Mouse (Mus musculus): Measurements from ENCODE around the gene Jam2. TPM values are rescaled to one million over a fixed set of nuclear protein-coding genes. Genes with fewer than 3 reads are reported as not detected.

Jam2 gene
- polyA plus RNA-seq (2015; fragmentation: Nextera tagmentation; extraction: Ambion mirVana), result 33.6 and 33.9 TPM in 2 replicates

GRCm38 (mm10) chr16:84774003-84774703 lies at the start of gene Jam2:
Gene Jam2, plus strand, starts transcription at chr16:84774123.

GRCm38 (mm10) chr16:84735166-84736105 lies 38.5 kb upstream of the Jam2 start, which contains the start of gene Mrpl39:
Gene Mrpl39, minus strand, starts transcription at chr16:84735742.

GRCm38 (mm10) chr16:84834745-84835440 lies 61.0 kb downstream of the Jam2 start, which contains the start of gene Gabpa:
Gene Gabpa, plus strand, starts transcription at chr16:84834925.

GRCm38 (mm10) chr16:84835441-84835822 lies 61.5 kb downstream of the Jam2 start, which contains the start of gene Atp5j:
Gene Atp5j, minus strand, starts transcription at chr16:84835625.

Other genes starting within 250 kb of the Jam2 start
- 33.6 and 39.6 TPM in 2 replicates for gene Mrpl39, start 38.4 kb upstream of the Jam2 start, polyA plus RNA-seq (2015; fragmentation: Nextera tagmentation; extraction: Ambion mirVana)
- 8.9 and 9.0 TPM in 2 replicates for gene Gabpa, start 60.8 kb downstream of the Jam2 start, polyA plus RNA-seq (2015; fragmentation: Nextera tagmentation; extraction: Ambion mirVana)
- 1,045 and 1,084 TPM in 2 replicates for gene Atp5j, start 61.5 kb downstream of the Jam2 start, polyA plus RNA-seq (2015; fragmentation: Nextera tagmentation; extraction: Ambion mirVana)